Mouse (Mus musculus): Measurements from ENCODE around the gene Cnot10. TPM values are rescaled to one million over a fixed set of nuclear protein-coding genes. Genes with fewer than 3 reads are reported as not detected.

The Cnot10 gene
- total and polyA plus RNA-seq, 2 experiments from 2014 or later, result 45.2 to 47.1 TPM

GRCm38 (mm10) chr9:114560141-114560540, 79.8 kb downstream of the Cnot10 start:
- Histone ChIP-seq H3K27me3 (ENCODE audit: insufficient read depth, low read length) (peaks cover 54% of the 10 kb centered on the region), H3K4me1 (ENCODE audit: insufficient read depth) (0 out of 2 replicates have a peak, but pooled peaks cover 2% of the 10 kb centered on the region), H3K9ac (no peak overlapping the region), H3K9me3 (ENCODE audit: low read length) (no peaks in the 10 kb centered on the region), H3K4me2 (ENCODE audit: low read depth) (no peak overlapping the region), H3K36me3 (ENCODE audit: insufficient read depth) (no peaks in the 10 kb centered on the region), H3K27ac (ENCODE audit: low read depth, low read length) (no peak overlapping the region), H3K4me3 (ENCODE audit: low read depth, low read length) (no peak overlapping the region)
- 17% methylated on average over 7 of the region's 7 CpGs for WGBS
- DNase-seq (no peak), ATAC-seq (no peak)
- TF ChIP-seq CTCF (IDR thresholded peaks at IDR 0.05; ENCODE audit: low read depth), result no peak

DNA sequence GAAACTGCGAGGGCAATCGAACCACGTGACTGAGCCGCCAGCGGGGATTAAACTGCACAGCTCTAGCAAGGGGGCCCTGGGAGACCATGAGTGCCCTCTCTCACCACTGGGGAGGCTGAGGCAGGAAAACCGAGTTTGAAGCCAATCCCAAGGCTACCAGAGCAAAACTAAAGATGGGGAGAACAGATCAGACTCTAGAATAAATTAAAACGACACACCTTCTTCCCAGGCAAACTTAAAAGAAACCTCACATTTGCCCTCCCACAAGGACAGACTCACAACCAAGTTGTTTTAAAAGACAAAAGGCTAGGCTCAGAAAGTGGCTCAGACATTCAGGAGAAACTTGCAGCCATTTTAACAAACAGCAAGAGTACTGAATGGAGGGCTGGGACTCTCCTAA, 82.9 kb downstream of the Cnot10 start:
- no peaks in the 10 kb centered on the region for H3K4me1 ChIP-seq (ENCODE audit: insufficient read depth)
- H3K9ac ChIP-seq, result no peak overlapping the region
- no peak for TF ChIP-seq CTCF (IDR thresholded peaks at IDR 0.05; ENCODE audit: low read depth)
- no peak overlapping the region for H3K27ac ChIP-seq (ENCODE audit: low read depth, low read length)
- peaks cover 35% of the 10 kb centered on the region for H3K27me3 ChIP-seq (ENCODE audit: insufficient read depth, low read length)
- no peak for ATAC-seq
- DNase-seq, result no peak
- WGBS, result 24% methylated on average over 7 of the region's 7 CpGs
- H3K36me3 ChIP-seq (ENCODE audit: insufficient read depth), result no peaks in the 10 kb centered on the region
- H3K9me3 ChIP-seq (ENCODE audit: low read length), result no peaks in the 10 kb centered on the region
- no peak overlapping the region for H3K4me3 ChIP-seq (ENCODE audit: low read depth, low read length)
- H3K4me2 ChIP-seq (ENCODE audit: low read depth), result no peak overlapping the region

- Histone ChIP-seq H3K27ac (ENCODE audit: low read depth, low read length) (no peak overlapping the region), H3K36me3 (ENCODE audit: insufficient read depth) (no peaks in the 10 kb centered on the region), H3K4me1 (ENCODE audit: insufficient read depth) (no peaks in the 10 kb centered on the region), H3K4me2 (ENCODE audit: low read depth) (no peak overlapping the region), H3K9ac (no peak overlapping the region), H3K4me3 (ENCODE audit: low read depth, low read length) (no peak overlapping the region), H3K9me3 (ENCODE audit: low read length) (no peaks in the 10 kb centered on the region), H3K27me3 (ENCODE audit: insufficient read depth, low read length) (peaks cover 30% of the 10 kb centered on the region)
- TF ChIP-seq CTCF (IDR thresholded peaks at IDR 0.05; ENCODE audit: low read depth), result no peak
- ATAC-seq (no peak), DNase-seq (no peak)
- WGBS, result 45% methylated on average over 10 of the region's 10 CpGs
These were observed 83.6 kb downstream of the Cnot10 start for GRCm38 (mm10) chr9:114556276-114556855.

DNA sequence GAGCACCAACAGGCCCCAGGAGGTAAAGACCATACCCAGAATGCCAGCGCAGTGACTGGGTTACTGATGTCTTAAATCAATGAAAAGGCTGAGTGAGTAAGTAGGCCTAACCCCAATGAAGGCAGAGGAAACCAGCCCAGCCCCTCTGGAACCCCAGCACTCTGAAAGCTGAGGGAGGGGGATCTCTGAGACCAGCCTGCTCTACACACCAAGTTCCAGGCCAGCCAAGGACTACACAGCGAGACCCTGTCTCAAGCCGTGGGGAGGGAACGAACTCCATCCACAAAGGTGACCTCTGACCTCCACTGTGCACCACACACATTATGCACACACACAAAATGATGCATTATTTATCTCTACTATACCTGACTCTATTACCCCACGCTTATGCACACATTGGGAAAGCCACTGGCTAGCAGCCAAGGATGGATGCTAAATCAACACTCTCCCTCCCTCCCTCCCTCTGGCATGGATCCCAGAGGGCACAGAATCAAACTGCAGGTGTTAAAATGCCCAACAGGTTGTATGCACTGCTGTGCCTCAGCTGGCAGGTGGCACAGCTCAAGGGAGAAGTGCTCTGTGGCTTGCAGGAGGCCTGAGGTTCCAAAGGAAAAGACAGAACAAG, 85.5 kb downstream of the Cnot10 start:
- no peak for TF ChIP-seq CTCF (IDR thresholded peaks at IDR 0.05; ENCODE audit: low read depth)
- WGBS, result 46% methylated on average over 5 of the region's 5 CpGs
- Histone ChIP-seq H3K9me3 (ENCODE audit: low read length) (no peaks in the 10 kb centered on the region), H3K9ac (no peak overlapping the region), H3K4me2 (ENCODE audit: low read depth) (no peak overlapping the region), H3K27ac (ENCODE audit: low read depth, low read length) (no peak overlapping the region), H3K4me1 (ENCODE audit: insufficient read depth) (no peaks in the 10 kb centered on the region), H3K4me3 (ENCODE audit: low read depth, low read length) (no peak overlapping the region), H3K27me3 (ENCODE audit: insufficient read depth, low read length) (peaks cover 20% of the 10 kb centered on the region), H3K36me3 (ENCODE audit: insufficient read depth) (no peaks in the 10 kb centered on the region)
- ATAC-seq, result no peak
- peak; percentile 24 for DNase-seq

DNA sequence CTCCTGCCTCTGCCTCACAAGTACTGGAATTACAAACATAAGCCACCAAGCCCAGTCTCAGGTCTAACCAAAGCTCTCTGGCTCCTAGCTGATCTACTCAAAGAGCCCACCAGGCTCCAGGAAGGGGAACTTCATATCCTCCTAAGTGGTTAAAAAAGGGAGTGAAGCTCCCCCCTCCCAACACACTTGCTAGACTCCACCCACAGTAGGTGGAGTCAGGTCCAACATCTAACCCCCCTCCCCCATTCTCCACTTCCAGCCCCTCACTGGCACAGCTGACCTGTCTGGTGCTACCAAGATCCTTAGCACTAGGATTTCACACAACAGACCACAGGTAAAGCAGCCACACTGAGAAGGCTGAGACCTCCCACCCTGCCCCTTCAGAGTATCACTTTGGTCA, 86.2 kb downstream of the Cnot10 start:
- Histone ChIP-seq H3K4me1 (ENCODE audit: insufficient read depth) (no peaks in the 10 kb centered on the region), H3K4me2 (ENCODE audit: low read depth) (no peak overlapping the region), H3K36me3 (ENCODE audit: insufficient read depth) (no peaks in the 10 kb centered on the region), H3K4me3 (ENCODE audit: low read depth, low read length) (no peak overlapping the region), H3K27me3 (ENCODE audit: insufficient read depth, low read length) (peaks cover 17% of the 10 kb centered on the region), H3K9me3 (ENCODE audit: low read length) (no peaks in the 10 kb centered on the region), H3K9ac (no peak overlapping the region), H3K27ac (ENCODE audit: low read depth, low read length) (no peak overlapping the region)
- no peak for TF ChIP-seq CTCF (IDR thresholded peaks at IDR 0.05; ENCODE audit: low read depth)
- DNase-seq (no peak), ATAC-seq (no peak)

DNA sequence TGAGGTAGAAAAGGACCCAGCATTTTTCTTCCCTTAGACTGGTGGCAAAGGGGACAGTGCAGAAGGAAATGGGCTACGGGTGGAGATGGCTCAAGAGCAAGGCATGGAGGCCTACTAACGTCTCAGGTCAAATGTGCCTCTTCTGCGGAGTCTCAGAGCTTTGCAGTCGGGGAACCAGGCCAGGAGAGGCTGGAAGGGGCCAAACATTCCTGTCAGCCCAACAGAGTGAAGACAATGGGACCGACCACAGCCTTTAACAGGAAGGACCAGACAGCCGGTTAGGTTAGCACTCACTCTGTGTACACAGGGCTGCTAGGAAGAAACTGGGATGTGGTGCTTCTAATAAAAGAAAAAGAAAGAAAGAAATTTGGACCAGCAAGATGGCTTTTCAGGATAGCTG, 90.0 kb downstream of the Cnot10 start:
- 29% methylated on average over 6 of the region's 6 CpGs for WGBS
- no peak for ATAC-seq
- TF ChIP-seq CTCF (IDR thresholded peaks at IDR 0.05; ENCODE audit: low read depth), result no peak

GRCm38 (mm10) chr9:114549117-114549516, 90.9 kb downstream of the Cnot10 start:
- Histone ChIP-seq H3K36me3 (ENCODE audit: insufficient read depth) (no peaks in the 10 kb centered on the region), H3K4me3 (ENCODE audit: low read depth, low read length) (no peak overlapping the region), H3K27me3 (ENCODE audit: insufficient read depth, low read length) (peaks cover 15% of the 10 kb centered on the region), H3K9me3 (ENCODE audit: low read length) (no peaks in the 10 kb centered on the region), H3K9ac (no peak overlapping the region), H3K4me1 (ENCODE audit: insufficient read depth) (no peaks in the 10 kb centered on the region), H3K27ac (ENCODE audit: low read depth, low read length) (no peak overlapping the region), H3K4me2 (ENCODE audit: low read depth) (no peak overlapping the region)
- TF ChIP-seq CTCF (IDR thresholded peaks at IDR 0.05; ENCODE audit: low read depth), result no peak
- no peak for ATAC-seq
- WGBS, result 20% methylated on average over 5 of the region's 5 CpGs
- DNase-seq, result no peak

More for the DNA sequence above, 90.0 kb downstream of the Cnot10 start:
- Histone ChIP-seq H3K27ac (ENCODE audit: low read depth, low read length) (no peak overlapping the region), H3K4me2 (ENCODE audit: low read depth) (no peak overlapping the region), H3K9me3 (ENCODE audit: low read length) (no peaks in the 10 kb centered on the region), H3K36me3 (ENCODE audit: insufficient read depth) (no peaks in the 10 kb centered on the region), H3K4me1 (ENCODE audit: insufficient read depth) (no peaks in the 10 kb centered on the region), H3K9ac (no peak overlapping the region), H3K27me3 (ENCODE audit: insufficient read depth, low read length) (peaks cover 15% of the 10 kb centered on the region), H3K4me3 (ENCODE audit: low read depth, low read length) (no peak overlapping the region)
- no peak for DNase-seq

Measured in forebrain, postnatal 0 days (tissue).